Mouse (Mus musculus): Measurements from ENCODE around the gene Cnot11. TPM values are rescaled to one million over a fixed set of nuclear protein-coding genes. Genes with fewer than 3 reads are reported as not detected.
A peak's percentile ranks its signal among the peaks of the same experiment; 100 is the strongest.

Gene Cnot11
- polyA plus RNA-seq, 1 experiment from 2014 or later: 25.7 TPM

GRCm38 (mm10) chr1:39528319-39528718 is 6.5 kb upstream of the Cnot11 start:
- no peaks in the 10 kb centered on the region for H3K4me1 ChIP-seq (replicated peaks; ENCODE audit: control insufficient read depth, insufficient read depth, low read length)
- no peak overlapping the region for H3K9ac ChIP-seq (ENCODE audit: low read length)
- no peak overlapping the region for H3K27ac ChIP-seq (ENCODE audit: low read depth, low read length)
- no peaks in the 10 kb centered on the region for H3K36me3 ChIP-seq (ENCODE audit: control insufficient read depth, insufficient read depth, low read length)
- no peak overlapping the region for H3K4me3 ChIP-seq (ENCODE audit: low read depth, low read length)
- 43% methylated on average over 6 of the region's 6 CpGs for WGBS
- no peak for DNase-seq (ENCODE audit: low spot score)
- H3K27me3 ChIP-seq (ENCODE audit: control insufficient read depth, insufficient read depth, low read length): no peaks in the 10 kb centered on the region
- no peak overlapping the region for H3K4me2 ChIP-seq (ENCODE audit: low read depth, low read length, severe bottlenecking)
- H3K9me3 ChIP-seq (ENCODE audit: control insufficient read depth, low read length): no peaks in the 10 kb centered on the region
- no peak for ATAC-seq (replicated peaks; ENCODE audit: low FRiP score)

GRCm38 (mm10) chr1:39530258-39530943 is 4.4 kb upstream of the Cnot11 start:
- H3K27ac ChIP-seq (ENCODE audit: low read depth, low read length): no peak overlapping the region
- no peaks in the 10 kb centered on the region for H3K36me3 ChIP-seq (ENCODE audit: control insufficient read depth, insufficient read depth, low read length)
- peak; percentile 76 for DNase-seq (ENCODE audit: low spot score)
- no peaks in the 10 kb centered on the region for H3K27me3 ChIP-seq (ENCODE audit: control insufficient read depth, insufficient read depth, low read length)
- no peak overlapping the region for H3K4me3 ChIP-seq (ENCODE audit: low read depth, low read length)
- no peaks in the 10 kb centered on the region for H3K4me1 ChIP-seq (replicated peaks; ENCODE audit: control insufficient read depth, insufficient read depth, low read length)
- H3K9ac ChIP-seq (ENCODE audit: low read length): no peak overlapping the region
- WGBS: 41% methylated on average over 13 of the region's 13 CpGs
- ATAC-seq (replicated peaks; ENCODE audit: low FRiP score): no peak
- H3K9me3 ChIP-seq (ENCODE audit: control insufficient read depth, low read length): no peaks in the 10 kb centered on the region
- H3K4me2 ChIP-seq (ENCODE audit: low read depth, low read length, severe bottlenecking): no peak overlapping the region

- 62% methylated on average over 4 of the region's 4 CpGs for WGBS
- Histone ChIP-seq H3K4me1 (replicated peaks; ENCODE audit: control insufficient read depth, insufficient read depth, low read length) (no peaks in the 10 kb centered on the region), H3K9ac (ENCODE audit: low read length) (no peak overlapping the region), H3K9me3 (ENCODE audit: control insufficient read depth, low read length) (no peaks in the 10 kb centered on the region), H3K27me3 (ENCODE audit: control insufficient read depth, insufficient read depth, low read length) (no peaks in the 10 kb centered on the region), H3K4me2 (ENCODE audit: low read depth, low read length, severe bottlenecking) (no peak overlapping the region), H3K27ac (ENCODE audit: low read depth, low read length) (no peak overlapping the region), H3K4me3 (ENCODE audit: low read depth, low read length) (no peak overlapping the region), H3K36me3 (ENCODE audit: control insufficient read depth, insufficient read depth, low read length) (no peaks in the 10 kb centered on the region)
- no peak for ATAC-seq (replicated peaks; ENCODE audit: low FRiP score)
- DNase-seq (ENCODE audit: low spot score): no peak
These were observed 3.8 kb upstream of the Cnot11 start for GRCm38 (mm10) chr1:39531036-39531435.

- no peaks in the 10 kb centered on the region for H3K9me3 ChIP-seq (ENCODE audit: control insufficient read depth, low read length)
- no peaks in the 10 kb centered on the region; the same call in 1 of the 2 replicates for H3K36me3 ChIP-seq (ENCODE audit: control insufficient read depth, insufficient read depth, low read length)
- H3K9ac ChIP-seq (ENCODE audit: low read length): no peak overlapping the region
- WGBS: 31% methylated on average over 3 of the region's 3 CpGs
- no peak overlapping the region for H3K27ac ChIP-seq (ENCODE audit: low read depth, low read length)
- no peak overlapping the region for H3K4me2 ChIP-seq (ENCODE audit: low read depth, low read length, severe bottlenecking)
- DNase-seq (ENCODE audit: low spot score): no peak
- no peak for ATAC-seq (replicated peaks; ENCODE audit: low FRiP score)
- peaks cover 9% of the 10 kb centered on the region; the same call in 1 of the 2 replicates for H3K4me1 ChIP-seq (replicated peaks; ENCODE audit: control insufficient read depth, insufficient read depth, low read length)
- no peak overlapping the region for H3K4me3 ChIP-seq (ENCODE audit: low read depth, low read length)
- H3K27me3 ChIP-seq (ENCODE audit: control insufficient read depth, insufficient read depth, low read length): no peaks in the 10 kb centered on the region
These were observed 875 bp upstream of the Cnot11 start for GRCm38 (mm10) chr1:39533917-39534316.

GRCm38 (mm10) chr1:39535515-39536311 is 921 bp downstream of the Cnot11 start:
- Histone ChIP-seq H3K9ac (ENCODE audit: low read length) (peak overlapping the region; percentile 78), H3K27me3 (ENCODE audit: control insufficient read depth, insufficient read depth, low read length) (no peaks in the 10 kb centered on the region), H3K4me2 (ENCODE audit: low read depth, low read length, severe bottlenecking) (peak overlapping the region; percentile 88), H3K9me3 (ENCODE audit: control insufficient read depth, low read length) (peaks cover 4% of the 10 kb centered on the region; the same call in 1 of the 2 replicates), H3K27ac (ENCODE audit: low read depth, low read length) (peak overlapping the region; percentile 68), H3K4me3 (ENCODE audit: low read depth, low read length) (peak overlapping the region; percentile 94), H3K4me1 (replicated peaks; ENCODE audit: control insufficient read depth, insufficient read depth, low read length) (peaks cover 9% of the 10 kb centered on the region; the same call in 1 of the 2 replicates), H3K36me3 (ENCODE audit: control insufficient read depth, insufficient read depth, low read length) (peaks cover 14% of the 10 kb centered on the region)
- under 1% methylated on average over 87 of the region's 100 CpGs for WGBS
- DNase-seq (ENCODE audit: low spot score) (peak; percentile 99), ATAC-seq (replicated peaks; ENCODE audit: low FRiP score) (peak; percentile 94)

- DNase-seq (ENCODE audit: low spot score): no peak
- Histone ChIP-seq H3K36me3 (ENCODE audit: control insufficient read depth, insufficient read depth, low read length) (peaks cover 17% of the 10 kb centered on the region), H3K9me3 (ENCODE audit: control insufficient read depth, low read length) (peaks cover 4% of the 10 kb centered on the region; the same call in 1 of the 2 replicates), H3K4me3 (ENCODE audit: low read depth, low read length) (peak overlapping the region; percentile 94), H3K4me1 (replicated peaks; ENCODE audit: control insufficient read depth, insufficient read depth, low read length) (peaks cover 9% of the 10 kb centered on the region; the same call in 1 of the 2 replicates), H3K4me2 (ENCODE audit: low read depth, low read length, severe bottlenecking) (peak overlapping the region; percentile 88), H3K27ac (ENCODE audit: low read depth, low read length) (no peak overlapping the region), H3K27me3 (ENCODE audit: control insufficient read depth, insufficient read depth, low read length) (no peaks in the 10 kb centered on the region), H3K9ac (ENCODE audit: low read length) (peak overlapping the region; percentile 78)
- ATAC-seq (replicated peaks; ENCODE audit: low FRiP score): no peak
- 49% methylated on average over 7 of the region's 7 CpGs for WGBS
These were observed 1.9 kb downstream of the Cnot11 start for GRCm38 (mm10) chr1:39536701-39537100.

- H3K4me3 ChIP-seq (ENCODE audit: low read depth, low read length): no peak overlapping the region
- peaks cover 4% of the 10 kb centered on the region; the same call in 1 of the 2 replicates for H3K9me3 ChIP-seq (ENCODE audit: control insufficient read depth, low read length)
- DNase-seq (ENCODE audit: low spot score) (no peak), ATAC-seq (replicated peaks; ENCODE audit: low FRiP score) (no peak)
- H3K4me1 ChIP-seq (replicated peaks; ENCODE audit: control insufficient read depth, insufficient read depth, low read length): peaks cover 9% of the 10 kb centered on the region; the same call in 1 of the 2 replicates
- H3K36me3 ChIP-seq (ENCODE audit: control insufficient read depth, insufficient read depth, low read length): peaks cover 17% of the 10 kb centered on the region
- H3K27ac ChIP-seq (ENCODE audit: low read depth, low read length): no peak overlapping the region
- H3K4me2 ChIP-seq (ENCODE audit: low read depth, low read length, severe bottlenecking): no peak overlapping the region
- WGBS: 90% methylated on average over 10 of the region's 10 CpGs
- H3K27me3 ChIP-seq (ENCODE audit: control insufficient read depth, insufficient read depth, low read length): no peaks in the 10 kb centered on the region
- H3K9ac ChIP-seq (ENCODE audit: low read length): no peak overlapping the region
These were observed 3.0 kb downstream of the Cnot11 start for GRCm38 (mm10) chr1:39537631-39538380.

GRCm38 (mm10) chr1:39540592-39540991 is 5.8 kb downstream of the Cnot11 start:
- H3K9me3 ChIP-seq (ENCODE audit: control insufficient read depth, low read length): peaks cover 4% of the 10 kb centered on the region; the same call in 1 of the 2 replicates
- no peak overlapping the region for H3K4me3 ChIP-seq (ENCODE audit: low read depth, low read length)
- no peak overlapping the region for H3K9ac ChIP-seq (ENCODE audit: low read length)
- no peak overlapping the region for H3K27ac ChIP-seq (ENCODE audit: low read depth, low read length)
- ATAC-seq (replicated peaks; ENCODE audit: low FRiP score) (no peak), DNase-seq (ENCODE audit: low spot score) (no peak)
- H3K27me3 ChIP-seq (ENCODE audit: control insufficient read depth, insufficient read depth, low read length): no peaks in the 10 kb centered on the region
- H3K36me3 ChIP-seq (ENCODE audit: control insufficient read depth, insufficient read depth, low read length): peaks cover 17% of the 10 kb centered on the region
- H3K4me1 ChIP-seq (replicated peaks; ENCODE audit: control insufficient read depth, insufficient read depth, low read length): peaks cover 9% of the 10 kb centered on the region; the same call in 1 of the 2 replicates
- no peak overlapping the region for H3K4me2 ChIP-seq (ENCODE audit: low read depth, low read length, severe bottlenecking)
